Mouse (Mus musculus): ENCODE data around the gene Ranbp17. TPM values are rescaled to one million over a fixed set of nuclear protein-coding genes. Genes with fewer than 3 reads are reported as not detected.
A peak's percentile ranks its signal among the peaks of the same experiment; 100 is the strongest.

The Ranbp17 gene
- polyA plus RNA-seq, 2 experiments = 5.2 to 8.0 TPM

DNA sequence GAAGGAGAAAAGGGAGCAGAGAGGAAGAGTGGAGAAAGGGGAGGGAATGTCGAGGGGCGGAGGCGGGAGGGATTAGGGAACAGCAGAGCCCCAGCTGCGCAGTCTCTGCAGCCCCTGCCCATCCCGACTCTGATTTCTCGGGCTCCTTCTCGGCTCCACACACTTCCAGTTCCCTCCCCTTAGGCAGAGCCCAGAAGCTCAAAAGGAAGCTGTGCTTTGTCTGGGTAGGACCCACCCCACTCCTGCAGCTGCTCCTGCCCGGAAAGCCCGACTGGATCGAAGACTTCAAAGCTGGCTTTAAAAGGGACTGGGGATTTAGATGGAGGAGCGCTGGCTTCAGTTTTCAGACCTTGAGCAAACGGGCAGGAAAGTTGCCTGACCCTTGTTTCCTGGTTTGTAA, 319.9 kb downstream of the Ranbp17 start:
- no peak for DNase-seq (ENCODE audit: low spot score)
- under 1% methylated on average over 12 of the region's 12 CpGs for WGBS
- Histone ChIP-seq H3K36me3 (ENCODE audit: control insufficient read depth, insufficient read depth, low read length) (no peaks in the 10 kb centered on the region), H3K4me3 (replicated peaks; ENCODE audit: low read length) (no peak overlapping the region; the same call in 1 of the 2 replicates), H3K27me3 (ENCODE audit: control insufficient read depth, insufficient read depth, low read length) (peaks cover 53% of the 10 kb centered on the region), H3K27ac (replicated peaks; ENCODE audit: low read depth, low read length) (no peak overlapping the region), H3K9me3 (ENCODE audit: control insufficient read depth, low read length) (peaks cover 6% of the 10 kb centered on the region; the same call in 1 of the 2 replicates), H3K4me1 (ENCODE audit: control insufficient read depth, insufficient read depth, low read length) (peaks cover 3% of the 10 kb centered on the region; the same call in 1 of the 2 replicates), H3K4me2 (replicated peaks; ENCODE audit: low read depth, low read length, severe bottlenecking) (peak overlapping the region; percentile 33; the same call in 1 of the 2 replicates), H3K9ac (ENCODE audit: low read depth, low read length, severe bottlenecking) (no peak overlapping the region)
- ATAC-seq (ENCODE audit: low FRiP score, low read depth) = peak; percentile 67
- TF ChIP-seq POLR2A (IDR thresholded peaks at IDR 0.05; ENCODE audit: borderline replicate concordance, extremely low read depth, insufficient read depth, insufficient read length) = no peak

- Histone ChIP-seq H3K4me3 (replicated peaks; ENCODE audit: low read length) (no peak overlapping the region), H3K27me3 (ENCODE audit: control insufficient read depth, insufficient read depth, low read length) (no peaks in the 10 kb centered on the region), H3K27ac (replicated peaks; ENCODE audit: low read depth, low read length) (no peak overlapping the region), H3K4me1 (ENCODE audit: control insufficient read depth, insufficient read depth, low read length) (no peaks in the 10 kb centered on the region; the same call in 1 of the 2 replicates), H3K9ac (ENCODE audit: low read depth, low read length, severe bottlenecking) (no peak overlapping the region), H3K36me3 (ENCODE audit: control insufficient read depth, insufficient read depth, low read length) (no peaks in the 10 kb centered on the region), H3K4me2 (replicated peaks; ENCODE audit: low read depth, low read length, severe bottlenecking) (no peak overlapping the region), H3K9me3 (ENCODE audit: control insufficient read depth, low read length) (no peaks in the 10 kb centered on the region)
- no peak for ATAC-seq (ENCODE audit: low FRiP score, low read depth)
- WGBS = 80% methylated on average over 3 of the region's 3 CpGs
- DNase-seq (ENCODE audit: low spot score) = no peak
- no peak for TF ChIP-seq POLR2A (IDR thresholded peaks at IDR 0.05; ENCODE audit: borderline replicate concordance, extremely low read depth, insufficient read depth, insufficient read length)
These were observed 331.7 kb downstream of the Ranbp17 start for GRCm38 (mm10) chr11:33181804-33182203.

GRCm38 (mm10) chr11:33180701-33181116, 332.8 kb downstream of the Ranbp17 start:
- ATAC-seq (ENCODE audit: low FRiP score, low read depth) = no peak
- no peak for TF ChIP-seq POLR2A (IDR thresholded peaks at IDR 0.05; ENCODE audit: borderline replicate concordance, extremely low read depth, insufficient read depth, insufficient read length)

DNA sequence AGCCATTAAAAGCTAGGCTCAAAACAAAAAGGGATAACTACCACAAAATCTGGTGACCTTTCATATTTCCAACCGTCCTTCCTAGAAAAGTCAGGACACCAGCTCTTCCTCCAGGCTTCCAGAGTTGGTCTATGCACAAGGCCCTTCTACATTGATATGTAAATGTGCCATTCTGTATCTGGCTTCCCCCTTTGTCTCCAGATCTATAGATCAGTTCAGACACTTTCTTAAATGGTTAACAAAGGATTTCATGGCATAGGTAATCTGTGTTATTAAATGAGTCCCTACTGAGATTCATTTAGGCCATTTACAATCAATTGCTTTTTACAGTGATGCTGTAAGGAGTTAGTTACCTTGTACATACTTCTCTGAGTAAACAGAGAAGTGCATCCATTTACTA, 333.7 kb downstream of the Ranbp17 start:
- H3K9ac ChIP-seq (ENCODE audit: low read depth, low read length, severe bottlenecking) = no peak overlapping the region
- H3K4me3 ChIP-seq (replicated peaks; ENCODE audit: low read length) = no peak overlapping the region
- no peak for TF ChIP-seq POLR2A (IDR thresholded peaks at IDR 0.05; ENCODE audit: borderline replicate concordance, extremely low read depth, insufficient read depth, insufficient read length)
- no peak overlapping the region for H3K4me2 ChIP-seq (replicated peaks; ENCODE audit: low read depth, low read length, severe bottlenecking)
- H3K9me3 ChIP-seq (ENCODE audit: control insufficient read depth, low read length) = no peaks in the 10 kb centered on the region
- ATAC-seq (ENCODE audit: low FRiP score, low read depth) (no peak), DNase-seq (ENCODE audit: low spot score) (no peak)
- H3K4me1 ChIP-seq (ENCODE audit: control insufficient read depth, insufficient read depth, low read length) = no peaks in the 10 kb centered on the region; the same call in 1 of the 2 replicates
- WGBS = 64% methylated on average over 1 of the region's 1 CpGs
- H3K27me3 ChIP-seq (ENCODE audit: control insufficient read depth, insufficient read depth, low read length) = no peaks in the 10 kb centered on the region
- H3K36me3 ChIP-seq (ENCODE audit: control insufficient read depth, insufficient read depth, low read length) = no peaks in the 10 kb centered on the region
- H3K27ac ChIP-seq (replicated peaks; ENCODE audit: low read depth, low read length) = no peak overlapping the region

More at GRCm38 (mm10) chr11:33180701-33181116, 332.8 kb downstream of the Ranbp17 start:
- Histone ChIP-seq H3K4me1 (ENCODE audit: control insufficient read depth, insufficient read depth, low read length) (no peaks in the 10 kb centered on the region; the same call in 1 of the 2 replicates), H3K9ac (ENCODE audit: low read depth, low read length, severe bottlenecking) (peak overlapping the region; percentile 48), H3K9me3 (ENCODE audit: control insufficient read depth, low read length) (no peaks in the 10 kb centered on the region), H3K36me3 (ENCODE audit: control insufficient read depth, insufficient read depth, low read length) (no peaks in the 10 kb centered on the region), H3K4me3 (replicated peaks; ENCODE audit: low read length) (peak overlapping the region; percentile 32), H3K27me3 (ENCODE audit: control insufficient read depth, insufficient read depth, low read length) (no peaks in the 10 kb centered on the region), H3K27ac (replicated peaks; ENCODE audit: low read depth, low read length) (no peak overlapping the region), H3K4me2 (replicated peaks; ENCODE audit: low read depth, low read length, severe bottlenecking) (peak overlapping the region; percentile 57)
- WGBS = 2% methylated on average over 18 of the region's 18 CpGs
- no peak for DNase-seq (ENCODE audit: low spot score)

DNA sequence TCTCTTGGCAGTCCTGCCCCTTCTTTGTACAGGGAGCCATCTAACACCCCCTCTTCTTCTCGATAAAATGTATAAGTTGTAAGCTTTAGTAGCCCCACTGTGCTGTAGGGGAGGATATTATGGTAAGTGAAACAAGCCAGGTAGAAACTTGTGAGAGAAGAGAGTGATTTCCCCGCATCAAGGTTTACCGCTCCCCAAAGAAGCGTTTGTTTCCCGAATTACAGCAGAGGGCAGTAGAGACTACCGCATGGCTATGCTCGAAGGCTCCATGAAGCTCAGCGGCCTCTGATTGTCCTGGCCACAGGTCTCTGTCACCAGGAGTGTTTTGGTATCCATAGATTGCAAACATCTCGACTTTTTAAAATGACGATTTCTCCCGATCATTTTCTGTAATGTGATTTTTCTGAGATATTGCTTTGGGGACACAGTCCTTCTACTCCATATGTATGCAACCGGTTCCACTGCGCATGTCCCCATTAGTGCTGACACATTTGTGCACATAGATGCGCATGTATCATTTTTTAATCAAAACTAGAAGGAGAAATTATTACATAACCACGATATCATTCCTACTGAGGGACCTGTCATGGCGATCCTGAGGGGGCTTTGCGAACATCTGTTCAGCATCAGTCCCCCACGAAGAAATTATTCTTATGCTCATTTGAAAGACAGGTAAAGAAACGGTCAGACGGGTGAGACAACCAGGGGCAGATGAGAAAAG, 336.9 kb downstream of the Ranbp17 start:
- Histone ChIP-seq H3K4me3 (replicated peaks; ENCODE audit: low read length) (no peak overlapping the region), H3K9ac (ENCODE audit: low read depth, low read length, severe bottlenecking) (no peak overlapping the region), H3K36me3 (ENCODE audit: control insufficient read depth, insufficient read depth, low read length) (no peaks in the 10 kb centered on the region), H3K9me3 (ENCODE audit: control insufficient read depth, low read length) (no peaks in the 10 kb centered on the region), H3K27ac (replicated peaks; ENCODE audit: low read depth, low read length) (no peak overlapping the region), H3K27me3 (ENCODE audit: control insufficient read depth, insufficient read depth, low read length) (no peaks in the 10 kb centered on the region), H3K4me2 (replicated peaks; ENCODE audit: low read depth, low read length, severe bottlenecking) (no peak overlapping the region), H3K4me1 (ENCODE audit: control insufficient read depth, insufficient read depth, low read length) (no peaks in the 10 kb centered on the region; the same call in 1 of the 2 replicates)
- DNase-seq (ENCODE audit: low spot score) (peak; percentile 66), ATAC-seq (ENCODE audit: low FRiP score, low read depth) (peak; percentile 73; the same call in 1 of the 2 replicates)
- WGBS = 31% methylated on average over 20 of the region's 20 CpGs
- TF ChIP-seq POLR2A (IDR thresholded peaks at IDR 0.05; ENCODE audit: borderline replicate concordance, extremely low read depth, insufficient read depth, insufficient read length) = no peak
